In genomic region chr4:137473701-137474388, GRCm38 (mm10) we compare ENCODE assay signal across 9 mouse cellular contexts. TPM values are rescaled to one million over a fixed set of nuclear protein-coding genes. Genes with fewer than 3 reads are reported as not detected.
DNase-seq lines count a peak whose midpoint lies in the region; ATAC-seq and TF ChIP-seq lines count a peak whose summit lies in the region.
"Had no signal": no experiment of that assay in that cellular context is flagged by ENCODE, and none has a peak within 500 bp of the region (broad histone marks: within the 10 kb centered on the region; RNA-seq: fewer than 3 reads in every experiment).

No protein-coding gene starts in this region.

- intact Hi-C loops in left cerebral cortex, postnatal 36 days (cut with DNase I) = no loop called here

- H3K4me1 ChIP-seq in neural tube, embryonic 11.5 days (ENCODE audit: control insufficient read depth, insufficient read depth, low read length) = peaks cover 42% of the 10 kb centered on the region
- H3K4me1 ChIP-seq in neural tube, embryonic 15.5 days = peaks cover 40% of the 10 kb centered on the region
- peaks cover 67% of the 10 kb centered on the region for H3K4me1 ChIP-seq in embryonic facial prominence, embryonic 14.5 days (ENCODE audit: control insufficient read depth, insufficient read depth, low read length)
- H3K4me1 ChIP-seq in stomach, postnatal 0 days (replicated peaks; ENCODE audit: control insufficient read depth, insufficient read depth) = peaks cover 30% of the 10 kb centered on the region

- DNase-seq in neural tube, embryonic 11.5 days (ENCODE audit: low spot score) = no peak
- DNase-seq in embryonic facial prominence, embryonic 14.5 days (ENCODE audit: low spot score) = no peak
- DNase-seq in heart, postnatal 4 days = peak; percentile 69
- DNase-seq in stomach, postnatal 0 days (ENCODE audit: low spot score) = peak; percentile 74
- DNase-seq in left cerebral cortex, postnatal 36 days (ENCODE audit: low spot score in 2 of 2) = no peak
- DNase-seq in layer of hippocampus, adult 8-10 months (ENCODE audit: low spot score in 2 of 2) = no peak
- no peak for DNase-seq in cerebellum, adult 9-11 months
- DNase-seq: left cerebral cortex, postnatal 4 days had no signal

- no peaks in the 10 kb centered on the region for H3K27me3 ChIP-seq in neural tube, embryonic 11.5 days (ENCODE audit: control insufficient read depth, insufficient read depth, low read length)
- 0 out of 2 replicates have a peak, but pooled peaks cover 5% of the 10 kb centered on the region for H3K27me3 ChIP-seq in neural tube, embryonic 15.5 days (replicated peaks)
- no peaks in the 10 kb centered on the region for H3K27me3 ChIP-seq in embryonic facial prominence, embryonic 14.5 days (replicated peaks; ENCODE audit: control insufficient read depth, insufficient read depth, low read length)
- H3K27me3 ChIP-seq in stomach, postnatal 0 days (ENCODE audit: control insufficient read depth, insufficient read depth, low read length) = no peaks in the 10 kb centered on the region

- no peaks in the 10 kb centered on the region for H3K9me3 ChIP-seq in neural tube, embryonic 11.5 days (ENCODE audit: control insufficient read depth, low read length)
- no peaks in the 10 kb centered on the region for H3K9me3 ChIP-seq in neural tube, embryonic 15.5 days (replicated peaks)
- no peaks in the 10 kb centered on the region for H3K9me3 ChIP-seq in embryonic facial prominence, embryonic 14.5 days (ENCODE audit: control insufficient read depth, low read length)
- no peaks in the 10 kb centered on the region for H3K9me3 ChIP-seq in stomach, postnatal 0 days (ENCODE audit: control insufficient read depth, low read length)

- no peak for ATAC-seq in neural tube, embryonic 11.5 days (ENCODE audit: insufficient read depth, low FRiP score, low TSS enrichment)
- ATAC-seq in neural tube, embryonic 15.5 days (ENCODE audit: low FRiP score) = no peak
- 0 out of 2 replicates have a peak, but pooled peaks have one; percentile 17 for ATAC-seq in embryonic facial prominence, embryonic 14.5 days (ENCODE audit: low read depth)
- ATAC-seq in stomach, postnatal 0 days (ENCODE audit: low FRiP score, low TSS enrichment) = no peak

- H3K36me3 ChIP-seq in neural tube, embryonic 11.5 days (ENCODE audit: control insufficient read depth, insufficient read depth, low read length) = no peaks in the 10 kb centered on the region
- H3K36me3 ChIP-seq in neural tube, embryonic 15.5 days = no peaks in the 10 kb centered on the region
- H3K36me3 ChIP-seq in embryonic facial prominence, embryonic 14.5 days (ENCODE audit: control insufficient read depth, insufficient read depth, low read length) = no peaks in the 10 kb centered on the region
- no peaks in the 10 kb centered on the region for H3K36me3 ChIP-seq in stomach, postnatal 0 days (ENCODE audit: control insufficient read depth, insufficient read depth, low read length)

- H3K9ac ChIP-seq in neural tube, embryonic 11.5 days (ENCODE audit: low read length) = 0 out of 2 replicates have a peak overlapping the region, but pooled peaks have one; percentile 18
- no peak overlapping the region for H3K9ac ChIP-seq in neural tube, embryonic 15.5 days (replicated peaks)
- H3K9ac ChIP-seq in embryonic facial prominence, embryonic 14.5 days (ENCODE audit: low read depth, low read length) = peak overlapping the region; percentile 42
- peak overlapping the region; percentile 45 for H3K9ac ChIP-seq in stomach, postnatal 0 days (ENCODE audit: low read length)

- no peak for TF ChIP-seq EP300 in stomach, postnatal 0 days (optimal IDR thresholded peaks at IDR 0.05)

- no peak overlapping the region for H3K27ac ChIP-seq in neural tube, embryonic 11.5 days (ENCODE audit: low read depth, low read length)
- no peak overlapping the region for H3K27ac ChIP-seq in neural tube, embryonic 15.5 days (replicated peaks)
- H3K27ac ChIP-seq in embryonic facial prominence, embryonic 14.5 days (replicated peaks; ENCODE audit: low read depth, low read length) = peak overlapping the region; percentile 67
- peak overlapping the region; percentile 69 for H3K27ac ChIP-seq in stomach, postnatal 0 days (replicated peaks)

- 73% methylated on average over 18 of the region's 18 CpGs for WGBS in neural tube, embryonic 11.5 days
- 84% methylated on average over 18 of the region's 18 CpGs for WGBS in neural tube, embryonic 15.5 days
- 50% methylated on average over 17 of the region's 18 CpGs for WGBS in embryonic facial prominence, embryonic 14.5 days
- 31% methylated on average over 18 of the region's 18 CpGs for WGBS in stomach, postnatal 0 days

- 0 out of 2 replicates have a peak, but pooled peaks have one; percentile 1 for TF ChIP-seq CTCF in stomach, postnatal 0 days (IDR thresholded peaks at IDR 0.05; ENCODE audit: low read depth)

- no peak overlapping the region for H3K4me3 ChIP-seq in neural tube, embryonic 11.5 days (ENCODE audit: low read depth, low read length)
- H3K4me3 ChIP-seq in neural tube, embryonic 15.5 days (replicated peaks) = no peak overlapping the region
- H3K4me3 ChIP-seq in embryonic facial prominence, embryonic 14.5 days (ENCODE audit: low read depth, low read length) = no peak overlapping the region
- H3K4me3 ChIP-seq in stomach, postnatal 0 days (ENCODE audit: low read depth, low read length) = no peak overlapping the region

- no peak overlapping the region for H3K4me2 ChIP-seq in neural tube, embryonic 11.5 days (ENCODE audit: low read depth)
- H3K4me2 ChIP-seq in neural tube, embryonic 15.5 days = no peak overlapping the region
- H3K4me2 ChIP-seq in embryonic facial prominence, embryonic 14.5 days (ENCODE audit: low read depth, low read length) = peak overlapping the region; percentile 33
- H3K4me2 ChIP-seq in stomach, postnatal 0 days (replicated peaks; ENCODE audit: low read depth) = peak overlapping the region; percentile 35

RNA-seq across cellular contexts. Expression of gene Hspg2, which starts 5.3 kb away (rescaled TPM):
- 18.6 and 21.5 TPM in 2 replicates for polyA plus RNA-seq in neural tube, embryonic 11.5 days (2014; fragmentation: Nextera tagmentation; extraction: Ambion mirVana)
- 7.5 and 9.8 TPM in 2 replicates for polyA plus RNA-seq in neural tube, embryonic 15.5 days (2015; fragmentation: Nextera tagmentation; extraction: Ambion mirVana)
- 64.8 and 67.2 TPM in 2 replicates for polyA plus RNA-seq in embryonic facial prominence, embryonic 14.5 days (2014; fragmentation: Nextera tagmentation; extraction: Ambion mirVana)
- 100 to 1,000 TPM; 467 to 506 TPM for total RNA-seq in heart, postnatal 4 days (2021)
- polyA plus RNA-seq in stomach, postnatal 0 days (2015; fragmentation: Nextera tagmentation; extraction: Ambion mirVana) = 16.0 and 18.8 TPM in 2 replicates
- total RNA-seq in left cerebral cortex, postnatal 36 days (2021) = 1 to 10 TPM; 5.7 to 7.7 TPM
- total RNA-seq in layer of hippocampus, adult 8-10 months (2022) = 1 to 10 TPM; 4.2 to 6.1 (median 5.6) TPM

RNA-seq across cellular contexts. Expression of gene 1700013G24Rik, which starts 20.8 kb away (rescaled TPM):
- polyA plus RNA-seq in neural tube, embryonic 11.5 days (2014; fragmentation: Nextera tagmentation; extraction: Ambion mirVana) = not detected in 2 replicates
- polyA plus RNA-seq in neural tube, embryonic 15.5 days (2015; fragmentation: Nextera tagmentation; extraction: Ambion mirVana) = not detected in 2 replicates
- polyA plus RNA-seq in embryonic facial prominence, embryonic 14.5 days (2014; fragmentation: Nextera tagmentation; extraction: Ambion mirVana) = 0.17 and 0.46 TPM in 2 replicates
- total RNA-seq in heart, postnatal 4 days (2021) = not detected
- not detected in 2 replicates for polyA plus RNA-seq in stomach, postnatal 0 days (2015; fragmentation: Nextera tagmentation; extraction: Ambion mirVana)
- not detected for total RNA-seq in left cerebral cortex, postnatal 36 days (2021)
- not detected for total RNA-seq in layer of hippocampus, adult 8-10 months (2022)
- total RNA-seq: left cerebral cortex, postnatal 4 days had no signal

RNA-seq across cellular contexts. Expression of gene Cela3b, which starts 43.5 kb away (rescaled TPM):
- polyA plus RNA-seq in neural tube, embryonic 11.5 days (2014; fragmentation: Nextera tagmentation; extraction: Ambion mirVana) = not detected in 2 replicates
- 0.86 TPM in 1 of 2 replicates, not detected in the other for polyA plus RNA-seq in neural tube, embryonic 15.5 days (2015; fragmentation: Nextera tagmentation; extraction: Ambion mirVana)
- 0.30 and 0.56 TPM in 2 replicates for polyA plus RNA-seq in embryonic facial prominence, embryonic 14.5 days (2014; fragmentation: Nextera tagmentation; extraction: Ambion mirVana)
- not detected for total RNA-seq in heart, postnatal 4 days (2021)
- polyA plus RNA-seq in stomach, postnatal 0 days (2015; fragmentation: Nextera tagmentation; extraction: Ambion mirVana) = 4.1 and 4.8 TPM in 2 replicates
- not detected for total RNA-seq in left cerebral cortex, postnatal 36 days (2021)
- not detected for total RNA-seq in layer of hippocampus, adult 8-10 months (2022)
- total RNA-seq: left cerebral cortex, postnatal 4 days had no signal

Comparison
In these comparisons a context has a peak if more than half of its experiments do, and no peak if none do; other contexts are left out.
1. DNase-seq: peak in heart, postnatal 4 days (single experiment) and stomach, postnatal 0 days (single experiment); none in neural tube, embryonic 11.5 days (single experiment), embryonic facial prominence, embryonic 14.5 days (single experiment), left cerebral cortex, postnatal 36 days (0 of 2), layer of hippocampus, adult 8-10 months (0 of 2) and cerebellum, adult 9-11 months (single experiment).
2. H3K27ac ChIP-seq: peak in embryonic facial prominence, embryonic 14.5 days (single experiment) and stomach, postnatal 0 days (single experiment); none in neural tube, embryonic 11.5 days (single experiment) and neural tube, embryonic 15.5 days (single experiment).
3. H3K4me2 ChIP-seq: peak in embryonic facial prominence, embryonic 14.5 days (single experiment) and stomach, postnatal 0 days (single experiment); none in neural tube, embryonic 11.5 days (single experiment) and neural tube, embryonic 15.5 days (single experiment).